Mouse (Mus musculus): ENCODE data around the gene Fam92a.
"Not testable (repeated sequence)": the region's sequence is repeated elsewhere in the genome, so short reads cannot be mapped to it uniquely, and the experiment has no call there.

DNA sequence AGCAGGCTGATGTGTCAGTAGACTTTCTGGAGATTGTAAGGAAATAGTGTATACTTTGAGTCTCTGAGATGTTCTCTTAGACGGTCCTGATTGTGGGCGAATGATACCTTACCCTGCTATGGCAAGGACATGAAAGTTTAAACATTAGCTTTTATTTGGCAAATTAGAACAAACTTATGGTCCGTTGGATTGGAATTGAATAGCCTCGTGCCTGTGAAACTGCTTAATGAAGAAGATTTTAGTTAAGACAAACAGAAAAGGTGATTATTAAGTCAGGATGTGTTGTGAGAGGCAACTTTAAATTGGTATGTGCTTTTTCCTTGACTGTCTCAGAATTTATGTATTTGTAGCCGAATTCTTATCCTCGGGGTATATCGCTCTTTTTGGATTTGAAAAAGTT, 30.3 kb downstream of the Fam92a start:
- not testable (repeated sequence) for TF ChIP-seq POLR2A (IDR thresholded peaks at IDR 0.05; ENCODE audit: low read depth, low read length); CTCF (IDR thresholded peaks at IDR 0.05; ENCODE audit: extremely low read depth, insufficient read depth, insufficient read length, insufficient replicate concordance)

Data from spleen, adult 2 months (tissue).